Mouse (Mus musculus) cerebellum, adult 2 months (tissue): ENCODE data around the gene Dnm3. TPM values are rescaled to one million over a fixed set of nuclear protein-coding genes. Genes with fewer than 3 reads are reported as not detected.

Source experiments
- DNase-seq, 2 experiments: peaks; one replicate each; pipeline ENCODE4 v3.0.0; 2021
- H3K27ac ChIP-seq: fragments of 200-500 bp; 2 replicates; pipeline ENCODE4 v1.5.1; 2012; ENCODE audit warnings: low read length, control low read depth, inconsistent platforms; ENCODE audit not compliant: insufficient read depth
- H3K27me3 ChIP-seq: fragments of 200-500 bp; 2 replicates; pipeline ENCODE4 v1.6.1; 2012; ENCODE audit warnings: inconsistent platforms, mild to moderate bottlenecking, low read length, moderate library complexity; ENCODE audit not compliant: control insufficient read depth, insufficient read depth
- H3K4me1 ChIP-seq: fragments of 200-500 bp; 2 replicates; pipeline ENCODE4 v1.6.1; 2011; ENCODE audit warnings: low read length; ENCODE audit not compliant: control insufficient read depth, insufficient read depth
- H3K4me3 ChIP-seq: fragments of 200-500 bp; replicated peaks from 2 replicates; pipeline ENCODE3; 2011; ENCODE audit warnings: mild to moderate bottlenecking, low read depth, low read length, control low read depth; ENCODE audit not compliant: insufficient read depth
- CTCF ChIP-seq: fragments of 200-500 bp; IDR thresholded peaks from 2 replicates; pipeline ENCODE4 v1.5.1; 2011; ENCODE audit warnings: low read depth, mild to moderate bottlenecking, control low read depth, low read length, moderate library complexity, borderline replicate concordance; ENCODE audit not compliant: insufficient read depth
- POLR2A ChIP-seq: fragments of 200-500 bp; IDR thresholded peaks from 2 replicates; pipeline ENCODE4 v1.6.1; 2011; ENCODE audit warnings: low read length, control low read depth, borderline replicate concordance; ENCODE audit not compliant: insufficient read depth
- WGBS: fragments of 180-500 bp; shearing (Covaris S2); methylation state at CpG from one replicate; pipeline ENCODE4 v1.1.7; 2018; 5-methylcytosine and 5-hydroxymethylcytosine counted together
- polyA plus RNA-seq: library from polyadenylated mRNA; depleted of rRNA; stranded (reverse); fragments of >200 nt; gene quantifications from 2 replicates; pipeline ENCODE4 v1.2.3, GENCODE M21; 2012

Dnm3 gene
- polyA plus RNA-seq, 1 experiment, result 93.6 TPM

DNA sequence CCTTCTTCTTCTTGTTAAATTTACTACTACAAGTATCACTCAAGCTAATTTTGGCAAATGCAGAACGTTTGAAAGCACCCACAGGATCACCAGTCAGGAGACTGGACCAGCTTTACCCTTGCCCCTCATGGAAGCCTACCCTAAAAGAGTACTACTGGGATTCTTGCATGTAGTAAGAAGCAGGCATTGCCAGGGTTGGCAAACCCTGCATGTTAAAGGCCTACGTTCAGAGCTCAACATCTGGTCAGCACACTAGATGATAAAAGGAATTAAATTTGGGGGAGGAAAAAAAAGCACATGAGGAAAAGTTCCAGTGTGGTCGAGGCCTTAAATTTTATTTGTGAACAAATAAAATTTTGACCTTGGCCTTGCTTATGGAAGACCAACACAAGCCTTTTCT lies 239.2 kb downstream of the Dnm3 start:
- DNase-seq, result no peak
- 59% methylated on average over 3 of the region's 3 CpGs for WGBS
- no peak overlapping the region for H3K27ac ChIP-seq
- TF ChIP-seq POLR2A, result no peak
- no peak for TF ChIP-seq CTCF
- H3K4me1 ChIP-seq, result no peaks in the 10 kb centered on the region
- no peak overlapping the region for H3K4me3 ChIP-seq
- H3K27me3 ChIP-seq, result no peaks in the 10 kb centered on the region

DNA sequence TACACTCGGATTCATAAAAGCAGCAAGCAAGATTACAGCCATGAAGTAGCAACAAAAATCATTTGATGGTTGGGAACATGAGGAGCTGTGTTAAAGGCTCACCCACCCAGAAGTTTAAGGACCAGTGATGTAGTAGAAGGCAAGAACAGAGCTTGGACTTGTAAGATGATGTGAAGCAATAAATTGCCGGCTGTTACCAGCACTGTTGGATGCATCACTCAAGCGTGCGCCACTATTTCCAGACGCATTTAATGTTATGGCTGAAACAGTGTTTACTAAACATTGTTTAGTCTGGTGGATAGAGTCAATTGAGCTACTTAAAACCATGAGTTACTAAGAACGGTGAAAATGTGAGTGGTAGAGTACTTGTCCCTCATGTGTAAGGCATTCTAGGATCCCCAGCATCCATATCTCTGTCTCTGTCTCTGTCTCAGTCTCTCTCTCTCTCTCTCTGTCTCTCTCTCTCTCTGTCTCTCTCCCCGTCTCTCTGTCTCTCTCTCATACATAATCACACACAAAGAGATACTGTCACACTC lies 241.1 kb downstream of the Dnm3 start:
- Histone ChIP-seq H3K4me3 (no peak overlapping the region), H3K4me1 (no peaks in the 10 kb centered on the region), H3K27me3 (no peaks in the 10 kb centered on the region), H3K27ac (no peak overlapping the region)
- no peak for DNase-seq
- TF ChIP-seq POLR2A (no peak), CTCF (no peak)
- 86% methylated on average over 7 of the region's 7 CpGs for WGBS

DNA sequence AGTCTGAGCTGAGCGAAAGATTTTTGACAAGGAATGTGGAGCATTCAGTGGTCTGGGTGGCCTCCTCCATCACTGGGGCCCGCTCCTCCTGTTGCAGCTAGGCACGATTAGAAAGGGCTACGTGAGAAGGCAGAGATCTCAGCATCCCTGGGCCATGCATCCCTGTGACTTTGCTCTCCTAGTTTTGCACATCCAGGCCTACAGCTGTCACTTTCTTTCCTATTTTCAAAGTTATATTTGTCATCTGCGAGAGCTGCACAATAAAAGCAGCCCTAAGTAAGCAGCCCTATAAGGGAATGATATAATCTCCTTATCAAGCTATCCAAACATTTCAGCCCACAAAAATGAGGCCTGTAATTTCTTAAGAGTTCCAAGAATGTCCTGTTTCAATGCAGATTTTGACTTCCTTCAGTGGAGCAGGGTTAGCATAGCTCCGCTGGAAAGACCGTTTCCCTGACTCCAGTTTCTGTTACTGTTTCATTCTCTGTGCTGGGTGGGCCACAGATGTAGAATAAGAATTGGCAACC lies 252.2 kb downstream of the Dnm3 start:
- no peak for TF ChIP-seq CTCF
- TF ChIP-seq POLR2A, result no peak
- Histone ChIP-seq H3K27ac (no peak overlapping the region), H3K27me3 (no peaks in the 10 kb centered on the region), H3K4me1 (no peaks in the 10 kb centered on the region), H3K4me3 (no peak overlapping the region)
- 82% methylated on average over 7 of the region's 7 CpGs for WGBS
- no peak for DNase-seq

DNA sequence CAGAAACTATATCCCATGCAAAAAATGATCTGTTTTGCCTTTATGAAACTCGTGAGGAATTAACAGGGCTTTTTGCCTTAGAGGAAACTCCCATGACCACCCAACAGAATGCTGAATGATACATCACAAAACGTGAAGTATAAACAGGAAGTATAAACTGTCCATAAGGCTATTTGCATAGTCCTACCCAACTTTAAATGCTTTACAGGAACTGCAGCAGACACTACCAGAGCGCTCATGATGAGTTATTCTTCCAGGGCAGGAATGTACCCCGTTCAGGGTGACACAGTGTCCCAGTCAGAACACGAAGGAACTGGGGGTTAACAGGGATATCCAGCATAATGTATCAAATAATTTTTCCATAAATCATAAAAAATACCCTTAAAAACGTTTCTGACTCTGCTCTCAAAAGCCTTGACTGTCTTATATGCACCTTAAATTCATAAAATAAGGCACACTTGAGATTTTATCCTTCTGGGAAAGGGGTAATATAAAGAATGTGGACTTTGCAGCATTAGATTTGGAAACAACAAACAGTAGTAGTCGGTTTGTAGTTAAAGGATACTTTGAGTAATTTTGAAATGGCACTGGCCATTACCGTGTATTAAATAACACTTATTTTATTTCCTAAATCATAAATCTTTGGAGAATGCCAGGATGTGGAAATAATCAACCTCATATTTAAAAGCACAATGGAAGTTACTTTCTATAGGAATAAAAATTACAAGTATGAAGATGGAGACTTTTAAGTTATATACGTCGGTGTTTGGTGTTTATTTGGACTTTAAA lies 252.8 kb downstream of the Dnm3 start:
- H3K4me1 ChIP-seq, result no peaks in the 10 kb centered on the region
- no peak for DNase-seq
- no peaks in the 10 kb centered on the region for H3K27me3 ChIP-seq
- TF ChIP-seq CTCF (no peak), POLR2A (no peak)
- no peak overlapping the region for H3K4me3 ChIP-seq
- WGBS, result 80% methylated on average over 10 of the region's 10 CpGs
- no peak overlapping the region for H3K27ac ChIP-seq

DNA sequence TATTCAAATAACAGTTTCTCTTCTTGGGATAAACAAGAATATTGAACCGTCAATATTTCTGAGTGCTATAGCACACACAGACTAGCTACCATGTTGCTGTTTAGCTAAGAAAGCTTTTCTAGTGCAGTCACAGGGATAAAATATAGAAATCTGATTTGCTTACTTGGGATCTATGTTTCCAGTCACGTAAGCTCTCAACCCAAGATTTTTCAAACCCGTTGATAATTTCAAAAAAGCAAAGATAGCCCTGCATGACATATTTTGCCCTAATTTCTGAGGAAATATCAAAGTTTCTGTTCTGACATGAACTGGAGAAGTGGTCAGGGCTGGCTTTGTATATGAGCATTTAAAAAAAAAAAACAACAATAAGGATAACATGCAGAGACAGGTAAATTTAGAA lies 253.8 kb downstream of the Dnm3 start:
- 93% methylated on average over 3 of the region's 3 CpGs for WGBS

DNA sequence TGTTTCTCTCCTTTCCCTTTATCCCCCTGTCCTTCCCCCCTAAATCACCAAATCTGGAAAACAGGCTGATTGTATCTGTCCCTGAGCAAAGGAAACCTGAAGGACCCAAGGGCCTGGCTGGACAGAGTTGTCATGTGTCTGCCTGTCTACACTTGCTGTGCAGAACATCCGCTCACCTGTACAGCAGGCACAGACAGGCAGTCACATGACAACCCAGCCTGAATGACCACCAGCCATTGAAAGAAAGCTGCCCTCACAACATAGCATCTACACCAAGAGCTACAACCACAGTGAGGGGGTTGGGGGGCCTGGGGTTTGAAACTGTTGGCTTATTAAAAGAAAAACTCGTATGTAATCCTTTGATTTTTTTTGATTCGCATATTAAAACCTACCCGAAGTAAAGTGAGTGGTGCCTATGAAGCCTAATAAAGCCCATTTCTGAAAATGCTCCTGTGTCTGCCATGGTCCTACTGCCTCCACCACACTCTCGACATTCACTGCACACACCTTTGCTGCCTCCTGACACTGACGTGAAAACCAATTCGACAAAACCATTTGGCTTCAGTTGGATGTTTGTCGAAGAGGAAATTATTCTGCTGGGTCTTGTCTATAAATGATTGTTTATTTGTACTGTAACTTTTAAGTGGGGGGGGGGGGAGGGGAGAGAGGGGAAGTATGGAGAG lies 254.4 kb downstream of the Dnm3 start:
- WGBS, result 86% methylated on average over 8 of the region's 8 CpGs
- H3K4me1 ChIP-seq, result no peaks in the 10 kb centered on the region
- H3K27me3 ChIP-seq, result no peaks in the 10 kb centered on the region
- H3K4me3 ChIP-seq, result no peak overlapping the region
- H3K27ac ChIP-seq, result no peak overlapping the region
- TF ChIP-seq CTCF, result no peak
- no peak for TF ChIP-seq POLR2A
- DNase-seq, result no peak

More for the DNA sequence above, 253.8 kb downstream of the Dnm3 start:
- Histone ChIP-seq H3K27me3 (no peaks in the 10 kb centered on the region), H3K27ac (no peak overlapping the region), H3K4me1 (no peaks in the 10 kb centered on the region), H3K4me3 (no peak overlapping the region)
- TF ChIP-seq CTCF, result no peak
- TF ChIP-seq POLR2A, result no peak
- no peak for DNase-seq

DNA sequence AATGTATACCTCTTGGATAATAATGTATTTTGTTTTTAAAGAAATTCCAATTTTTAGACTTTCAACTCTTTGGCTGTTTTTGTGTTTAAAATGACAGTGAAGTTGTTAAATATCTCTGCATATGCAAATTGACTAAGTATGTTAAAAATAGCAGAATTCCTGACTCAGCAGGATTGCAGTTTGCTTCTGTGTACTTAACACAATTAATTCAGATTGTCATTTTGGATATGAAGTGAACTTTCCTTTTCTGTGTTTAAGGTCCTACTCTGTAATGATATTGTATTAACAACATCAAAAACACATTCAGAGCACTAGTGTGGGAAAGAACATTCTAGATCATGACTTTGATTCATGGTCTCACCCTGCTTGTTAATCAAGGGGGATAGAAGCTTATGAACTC lies 255.5 kb downstream of the Dnm3 start:
- Histone ChIP-seq H3K4me1 (no peaks in the 10 kb centered on the region), H3K4me3 (no peak overlapping the region), H3K27me3 (no peaks in the 10 kb centered on the region), H3K27ac (no peak overlapping the region)
- TF ChIP-seq POLR2A (no peak), CTCF (no peak)
- no peak for DNase-seq
